Mouse (Mus musculus) olfactory bulb, adult 2 months (tissue): ENCODE results near the gene Grip1.

Source experiments
- CTCF ChIP-seq: fragments of 200-500 bp; IDR thresholded peaks from 2 replicates; pipeline ENCODE4 v1.5.1; 2012; ENCODE audit warnings: low read depth, mild to moderate bottlenecking, low read length, moderate library complexity; ENCODE audit not compliant: insufficient read depth
- POLR2A ChIP-seq: fragments of 200-500 bp; IDR thresholded peaks from 2 replicates; pipeline ENCODE4 v1.6.1; 2012; ENCODE audit warnings: mild to moderate bottlenecking, low read depth, low read length, moderate library complexity; ENCODE audit not compliant: insufficient read depth

DNA sequence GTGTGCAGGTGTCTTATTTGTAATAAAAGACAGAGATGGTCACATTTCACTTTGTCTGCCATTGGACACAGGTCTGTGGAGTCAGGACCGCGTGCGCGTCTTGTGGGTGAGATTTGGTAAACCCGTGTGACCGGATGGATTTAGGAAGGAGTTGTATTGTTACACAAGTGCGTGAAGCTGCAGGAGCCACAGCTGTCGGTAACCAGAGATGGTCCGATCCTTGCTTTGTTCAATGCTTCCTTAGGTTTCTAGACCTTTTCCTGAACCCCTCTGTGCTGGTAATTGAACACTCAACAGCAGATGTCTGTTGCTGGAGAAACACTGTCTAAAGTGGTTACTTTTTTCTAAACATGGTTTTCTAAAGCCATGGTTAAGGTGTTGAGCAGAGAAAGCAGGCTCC, 48.5 kb upstream of the Grip1 start:
- no peak for TF ChIP-seq CTCF
- no peak for TF ChIP-seq POLR2A
